Mouse (Mus musculus) retina, embryonic 14.5 days (tissue): ENCODE measurements around the gene Vtcn1.

Experiments
- DNase-seq: peaks from one replicate; pipeline ENCODE4 v3.0.0-alpha.2; 2015; ENCODE audit warnings: low spot score

The Vtcn1 gene

GRCm38 (mm10) chr3:100921825-100922505 is 96.7 kb downstream of the Vtcn1 start, which contains the start of gene Trim45:
Trim45 (plus strand) TSS chr3:100922202.
- peak; percentile 99 for DNase-seq

GRCm38 (mm10) chr3:100922506-100923375 is 97.5 kb downstream of the Vtcn1 start:
- no peak for DNase-seq

DNA sequence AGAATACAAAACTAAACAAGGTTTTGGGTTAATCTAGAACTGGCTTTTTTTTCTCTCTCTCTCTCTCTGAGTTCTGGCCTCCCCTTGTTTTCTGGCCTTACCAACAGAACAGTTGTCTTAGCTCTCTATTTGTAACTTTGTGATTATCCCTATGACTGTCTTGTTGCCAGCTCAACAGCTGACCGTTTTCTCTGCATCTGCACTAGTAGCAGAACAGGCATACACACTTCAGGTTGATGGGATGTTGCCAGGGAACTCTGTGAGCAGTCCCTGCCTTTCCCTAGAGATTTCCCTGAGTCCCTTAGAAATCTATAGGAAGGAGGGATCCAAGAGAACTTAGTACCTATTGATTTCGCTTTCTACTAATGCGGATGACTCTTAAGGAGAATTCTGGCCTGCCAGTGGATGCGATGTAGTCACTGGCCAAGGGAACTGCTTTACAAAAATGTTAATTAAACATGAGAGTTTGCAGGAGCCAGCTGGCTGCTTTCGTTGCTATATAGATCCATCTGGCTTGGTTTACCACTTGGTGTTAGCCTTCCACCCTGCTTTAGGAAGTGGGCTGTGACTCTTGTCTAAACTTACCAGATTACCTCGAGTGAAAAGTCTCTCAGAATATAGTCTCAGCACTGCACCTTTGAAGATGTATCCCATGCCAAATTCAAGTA is 98.9 kb downstream of the Vtcn1 start:
- no peak for DNase-seq

- DNase-seq: no peak
Measured at GRCm38 (mm10) chr3:100925176-100925575, 99.9 kb downstream of the Vtcn1 start.

GRCm38 (mm10) chr3:100931332-100932076 is 106.2 kb downstream of the Vtcn1 start:
- no peak for DNase-seq

GRCm38 (mm10) chr3:100932077-100932944 is 107.1 kb downstream of the Vtcn1 start:
- peak; percentile 20 for DNase-seq

DNA sequence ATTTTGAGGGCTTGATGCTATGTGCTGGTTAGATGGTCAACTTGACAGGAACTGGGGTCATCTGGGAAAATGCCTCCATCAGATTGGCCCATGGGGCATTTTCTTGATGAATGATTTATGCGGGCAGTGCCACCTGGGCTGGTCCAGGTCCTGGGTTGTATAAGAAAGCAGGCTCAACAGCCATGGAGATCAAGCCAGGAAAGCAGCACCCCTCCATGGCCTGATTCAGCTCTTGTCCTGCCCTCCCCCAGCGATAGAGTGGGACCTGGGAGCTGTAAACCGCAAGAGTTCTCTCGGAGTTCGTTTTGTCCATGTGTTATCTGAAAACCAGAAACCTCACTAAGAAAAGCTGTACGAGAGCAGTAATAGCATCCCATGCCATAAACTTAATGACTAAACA is 110.3 kb downstream of the Vtcn1 start:
- DNase-seq: no peak

DNA sequence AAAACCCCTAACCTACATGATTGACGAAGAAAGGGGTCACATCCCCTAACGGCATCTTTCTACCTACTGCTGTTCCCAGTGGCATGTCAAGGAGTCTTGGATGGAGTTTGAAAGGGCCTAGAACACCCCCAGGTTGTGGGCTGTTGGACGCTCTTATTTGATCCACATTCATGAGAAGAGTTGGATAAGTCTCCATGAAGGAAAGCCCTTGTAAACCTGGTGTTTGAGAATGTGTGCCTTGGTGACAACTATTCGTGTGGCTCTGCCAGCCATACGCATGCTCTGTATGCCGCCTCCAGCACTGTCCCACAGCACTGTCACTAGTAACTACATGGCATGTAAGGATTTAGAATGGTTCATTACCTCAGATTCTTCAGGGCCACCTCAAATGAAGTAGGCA is 110.9 kb downstream of the Vtcn1 start:
- no peak for DNase-seq

DNA sequence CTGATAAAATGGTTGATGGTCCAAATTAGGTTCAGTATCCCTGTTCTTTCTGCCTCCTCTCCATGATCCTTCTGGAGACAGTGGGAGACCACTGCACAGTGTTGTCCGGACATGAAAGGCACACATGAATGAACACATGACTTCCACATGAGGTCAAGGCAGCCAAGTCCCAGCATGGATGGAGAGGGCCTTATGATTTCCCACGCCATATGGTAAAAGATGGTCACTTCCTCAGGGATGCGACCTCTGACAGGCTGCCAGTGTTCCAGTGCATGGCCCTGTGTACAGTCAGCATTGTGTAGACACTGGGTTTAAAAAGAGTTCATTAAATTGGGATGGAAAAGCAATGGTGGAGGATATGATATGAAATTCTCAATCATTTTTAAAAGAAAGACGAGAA is 113.0 kb downstream of the Vtcn1 start:
- no peak for DNase-seq

DNA sequence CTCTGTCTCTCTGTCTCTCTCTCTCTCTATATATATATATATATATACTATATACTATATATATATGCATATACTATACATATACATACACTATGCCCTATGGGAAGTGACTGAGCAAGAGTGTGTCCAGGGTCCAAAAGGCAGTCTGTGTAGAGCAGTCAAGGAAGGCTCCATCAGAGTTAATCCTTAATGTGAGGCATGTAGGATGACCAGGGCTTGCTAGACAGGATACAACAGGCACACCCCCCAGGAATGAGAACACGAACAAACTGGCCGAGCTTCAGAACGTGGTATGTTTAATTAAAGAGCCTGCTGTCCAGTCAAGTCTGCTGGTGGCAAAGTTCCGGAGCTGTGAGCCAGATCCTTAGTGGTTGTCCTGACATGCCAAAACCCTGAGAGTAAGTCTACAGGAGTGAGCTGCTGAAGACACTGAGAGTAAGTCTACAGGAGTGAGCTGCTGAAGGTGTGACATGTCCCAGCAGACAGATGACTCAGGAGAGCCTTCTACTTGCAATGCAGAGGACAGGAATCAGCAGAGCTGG is 115.3 kb downstream of the Vtcn1 start:
- no peak for DNase-seq
